Comparison of ENCODE assay signal across 8 mouse cellular contexts in genomic region chr4:59625998-59626910, GRCm38 (mm10). TPM values are rescaled to one million over a fixed set of nuclear protein-coding genes. Genes with fewer than 3 reads are reported as not detected.
DNase-seq lines count a peak whose midpoint lies in the region; ATAC-seq and TF ChIP-seq lines count a peak whose summit lies in the region.

E130308A19Rik (plus strand) TSS chr4:59626211.

- peak; percentile 63 for ATAC-seq in G1E (ENCODE audit: extremely low read depth, insufficient number of reproducible peaks, low FRiP score, poor library complexity, severe bottlenecking)
- ATAC-seq in hematopoietic stem cell, adult 5-6 weeks (replicated peaks in 1 of 2; ENCODE audit: insufficient read depth in 1 of 2, low FRiP score in 2 of 2, low TSS enrichment in 1 of 2, low read depth in 1 of 2, poor library complexity in 2 of 2, severe bottlenecking in 2 of 2), result peak; percentile 83 to 94
- peak; percentile 96 for ATAC-seq in lung, postnatal 0 days

- no peaks in the 10 kb centered on the region for H3K27me3 ChIP-seq in G1E (ENCODE audit: insufficient read depth, low read length)
- no peaks in the 10 kb centered on the region for H3K27me3 ChIP-seq in cerebellum, adult 2 months (ENCODE audit: control insufficient read depth, insufficient read depth, low read length)
- H3K27me3 ChIP-seq in lung, postnatal 0 days (replicated peaks; ENCODE audit: insufficient read depth, low read length), result no peaks in the 10 kb centered on the region

- H3K36me3 ChIP-seq in G1E (replicated peaks), result peaks cover 6% of the 10 kb centered on the region
- no peaks in the 10 kb centered on the region for H3K36me3 ChIP-seq in lung, postnatal 0 days (ENCODE audit: insufficient read depth, low read length)

- peak within 1 kb of the TSS; percentile 77 for H3K4me2 ChIP-seq in lung, postnatal 0 days (replicated peaks; ENCODE audit: low read depth, low read length)

- peak; percentile 28; the same call in 1 of the 2 replicates for TF ChIP-seq POLR2A in cerebellum, adult 2 months (IDR thresholded peaks at IDR 0.05; ENCODE audit: borderline replicate concordance, insufficient read depth, low read length)

- peak within 1 kb of the TSS; percentile 70 for H3K9ac ChIP-seq in lung, postnatal 0 days (replicated peaks; ENCODE audit: low read depth)

- peak within 1 kb of the TSS; percentile 55 for H3K27ac ChIP-seq in cerebellum, adult 2 months (ENCODE audit: insufficient read depth, low read length)
- H3K27ac ChIP-seq in lung, postnatal 0 days (ENCODE audit: low read length), result peak within 1 kb of the TSS; percentile 86

- no peaks in the 10 kb centered on the region for H3K9me3 ChIP-seq in G1E (replicated peaks)
- no peaks in the 10 kb centered on the region for H3K9me3 ChIP-seq in lung, postnatal 0 days (ENCODE audit: low read length)

- DNase-seq in G1E (ENCODE audit: low spot score), result peak; percentile 78
- DNase-seq in cerebellum, adult 2 months, result peak; percentile 75 to 79
- peak; percentile 75 for DNase-seq in forelimb bud, embryonic 11.5 days (ENCODE audit: low read depth, low spot score)
- DNase-seq in layer of hippocampus, postnatal 10 days (ENCODE audit: low spot score in 2 of 2), result peak; percentile 55 to 71
- peak; percentile 87 for DNase-seq in lung, postnatal 0 days (ENCODE audit: low spot score)
- peak; percentile 52 for DNase-seq in ovary, postnatal 10 days (ENCODE audit: low spot score)
- DNase-seq in thymus, postnatal 0 days (ENCODE audit: low spot score), result peak; percentile 88

- peak within 1 kb of the TSS; percentile 95 for H3K4me3 ChIP-seq in G1E (ENCODE audit: low read depth, low read length)
- H3K4me3 ChIP-seq in cerebellum, adult 2 months (replicated peaks; ENCODE audit: insufficient read depth, low read depth, low read length), result peak within 1 kb of the TSS; percentile 95
- H3K4me3 ChIP-seq in lung, postnatal 0 days (ENCODE audit: low read depth, low read length), result peak within 1 kb of the TSS; percentile 91

- no peak for TF ChIP-seq EP300 in lung, postnatal 0 days (IDR thresholded peaks at IDR 0.05)

- under 1% methylated on average over 109 of the region's 120 CpGs for WGBS in cerebellum, adult 2 months
- 2% methylated on average over 44 of the region's 120 CpGs for WGBS in lung, postnatal 0 days

- peaks cover 30% of the 10 kb centered on the region for H3K4me1 ChIP-seq in G1E (ENCODE audit: insufficient read depth, low read depth, low read length)
- no peaks in the 10 kb centered on the region for H3K4me1 ChIP-seq in cerebellum, adult 2 months (ENCODE audit: control insufficient read depth, insufficient read depth, low read length)
- no peaks in the 10 kb centered on the region; the same call in 1 of the 2 replicates for H3K4me1 ChIP-seq in lung, postnatal 0 days (ENCODE audit: insufficient read depth, low read depth, low read length)

- TF ChIP-seq CTCF in G1E (IDR thresholded peaks at IDR 0.05; ENCODE audit: low read depth, low read length), result no peak
- no peak for TF ChIP-seq CTCF in cerebellum, adult 2 months (IDR thresholded peaks at IDR 0.05; ENCODE audit: borderline replicate concordance, insufficient read depth, low read depth, low read length)
- TF ChIP-seq CTCF in lung, postnatal 0 days (IDR thresholded peaks at IDR 0.05), result peak; percentile 37

RNA-seq across cellular contexts. Expression of gene E130308A19Rik, which starts in this region (rescaled TPM):
- total RNA-seq in G1E (2014; fragmentation: Nextera tagmentation) (30.8 and 33.8 TPM in 2 replicates), G1E (2017) (7.0 and 8.1 TPM in 2 replicates)
- 6.1 and 7.5 TPM in 2 replicates for polyA plus RNA-seq in G1E (2012)
- 8.8 and 10.4 TPM in 2 replicates for polyA plus RNA-seq in cerebellum, adult 2 months (2012; rRNA removed)
- 9.4 TPM in 2 replicates for total RNA-seq in hematopoietic stem cell, adult 5-6 weeks (2017)
- total RNA-seq in layer of hippocampus, postnatal 10 days (2021), result 10 to 100 TPM; 10.1 TPM
- 16.4 and 16.9 TPM in 2 replicates for polyA plus RNA-seq in lung, postnatal 0 days (2015; fragmentation: Nextera tagmentation; extraction: Ambion mirVana)
- 12.0 and 13.7 TPM in 2 replicates for polyA plus RNA-seq in thymus, postnatal 0 days (2015; fragmentation: Nextera tagmentation; extraction: Ambion mirVana)

Comparison
In these comparisons a context has a peak if more than half of its experiments do, and no peak if none do; other contexts are left out.
1. Peak in every context shown above with its lines: DNase-seq, ATAC-seq, H3K4me3 ChIP-seq and H3K27ac ChIP-seq.